Mouse (Mus musculus): ENCODE results near the gene Sdcbp2. TPM values are rescaled to one million over a fixed set of nuclear protein-coding genes. Genes with fewer than 3 reads are reported as not detected.
A peak's percentile ranks its signal among the peaks of the same experiment; 100 is the strongest.

Gene Sdcbp2
- total and polyA plus RNA-seq, 3 experiments = 0.25 TPM; not detected in 2

DNA sequence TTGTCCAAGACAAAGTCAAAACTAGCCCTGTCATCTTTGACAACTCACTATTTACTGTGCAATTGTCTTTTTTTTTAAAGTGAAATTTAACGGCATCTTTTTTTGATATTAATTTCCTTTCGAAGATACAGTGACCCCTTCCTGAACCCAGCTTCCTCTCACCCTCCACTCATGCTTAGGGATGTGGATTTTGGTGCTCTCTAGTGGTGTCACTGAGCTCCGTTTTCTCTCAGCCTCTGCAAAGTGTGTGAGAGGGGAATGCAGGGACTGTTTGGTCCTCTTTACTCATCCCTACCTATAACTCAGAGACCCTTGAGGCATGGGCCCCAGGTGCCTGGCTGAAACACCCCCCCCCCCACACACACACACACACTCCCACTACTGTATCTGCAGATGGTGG is 13.5 kb downstream of the Sdcbp2 start:
- DNase-seq (ENCODE audit: low read depth, low spot score) = no peak
- Histone ChIP-seq H3K79me2 (ENCODE audit: control insufficient read depth, insufficient read depth, low read length, poor library complexity) (no peaks in the 10 kb centered on the region), H3K9ac (ENCODE audit: control insufficient read depth, low read depth, low read length, poor library complexity, severe bottlenecking) (no peak overlapping the region), H3K27me3 (ENCODE audit: control insufficient read depth in 1 of 2, insufficient read depth in 2 of 2, low read length in 2 of 2) (no peaks in the 10 kb centered on the region), H3K4me1 (ENCODE audit: control insufficient read depth in 1 of 2, insufficient read depth in 2 of 2, low read length in 2 of 2) (no peaks in the 10 kb centered on the region; a peak in 1 of 4 replicates), H3K27ac (ENCODE audit: control insufficient read depth, low read depth, low read length) (no peak overlapping the region), H3K4me3 (ENCODE audit: control insufficient read depth in 1 of 2, insufficient read depth in 1 of 2, low read depth in 2 of 2, low read length in 2 of 2) (no peak overlapping the region), H3K36me3 (ENCODE audit: control insufficient read depth in 1 of 2, insufficient read depth in 2 of 2, low read length in 2 of 2) (no peaks in the 10 kb centered on the region), H3K9me3 (replicated peaks; ENCODE audit: insufficient read depth, low read length) (no peaks in the 10 kb centered on the region)
- TF ChIP-seq USF1 (IDR thresholded peaks at IDR 0.05; ENCODE audit: low read depth, low read length) (no peak), ZC3H11A (IDR thresholded peaks at IDR 0.05; ENCODE audit: low read depth, low read length) (no peak), MEF2A (IDR thresholded peaks at IDR 0.05; ENCODE audit: extremely low read depth, insufficient replicate concordance, low read depth, low read length, poor library complexity, severe bottlenecking) (no peak), ELF1 (IDR thresholded peaks at IDR 0.05; ENCODE audit: low read depth, low read length) (no peak), SIN3A (IDR thresholded peaks at IDR 0.05; ENCODE audit: low read length) (no peak), CTCF (IDR thresholded peaks at IDR 0.05 in 2 of 3, conservative IDR thresholded peaks at IDR 0.05 in 1 of 3; ENCODE audit: control insufficient read depth in 1 of 3, insufficient read depth in 1 of 3, low read depth in 2 of 3, low read length in 3 of 3, poor library complexity in 1 of 3, severe bottlenecking in 1 of 3) (0 out of 6 replicates have a peak, but pooled peaks of 1 of the 3 experiments have one; percentile 8), POLR2AphosphoS2 (IDR thresholded peaks at IDR 0.05; ENCODE audit: low read length) (no peak)

DNA sequence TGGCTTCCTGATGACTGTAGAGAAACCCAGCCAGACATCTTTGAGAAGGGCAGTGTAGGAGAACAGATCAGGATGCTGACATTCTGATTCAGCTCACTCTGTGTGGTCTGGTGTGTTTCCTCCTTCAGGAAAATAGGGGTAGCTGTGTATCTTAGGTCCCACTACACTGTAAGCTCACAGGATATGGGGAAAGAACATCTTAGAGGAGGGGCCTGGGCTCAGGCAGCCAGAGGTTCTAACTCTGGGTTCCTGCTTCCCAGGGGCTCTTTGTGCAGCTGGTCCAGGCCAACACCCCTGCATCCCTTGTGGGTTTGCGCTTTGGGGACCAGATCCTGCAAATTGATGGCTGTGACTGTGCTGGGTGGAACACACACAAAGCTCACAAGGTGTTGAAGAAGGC is 14.4 kb downstream of the Sdcbp2 start:
- H3K9ac ChIP-seq (ENCODE audit: control insufficient read depth, low read depth, low read length, poor library complexity, severe bottlenecking) = no peak overlapping the region
- TF ChIP-seq GABPA (IDR thresholded peaks at IDR 0.05; ENCODE audit: low read depth, low read length) (no peak), EP300 (IDR thresholded peaks at IDR 0.05; ENCODE audit: low read depth in 1 of 2, low read length in 2 of 2) (no peak), ETS1 (IDR thresholded peaks at IDR 0.05; ENCODE audit: low read depth, low read length) (no peak), MYB (IDR thresholded peaks at IDR 0.05; ENCODE audit: low read depth, low read length) (no peak), GATA1 (IDR thresholded peaks at IDR 0.05; ENCODE audit: low read depth, low read length) (no peak), ZC3H11A (IDR thresholded peaks at IDR 0.05; ENCODE audit: low read depth, low read length) (no peak), NELFE (IDR thresholded peaks at IDR 0.05; ENCODE audit: low read depth, low read length) (no peak), MAFK (IDR thresholded peaks at IDR 0.05; ENCODE audit: borderline replicate concordance, low read depth, low read length) (no peak)
- no peak overlapping the region for H3K27ac ChIP-seq (ENCODE audit: control insufficient read depth, low read depth, low read length)
- H3K4me3 ChIP-seq (ENCODE audit: control insufficient read depth in 1 of 2, insufficient read depth in 1 of 2, low read depth in 2 of 2, low read length in 2 of 2) = no peak overlapping the region
- no peaks in the 10 kb centered on the region for H3K79me2 ChIP-seq (ENCODE audit: control insufficient read depth, insufficient read depth, low read length, poor library complexity)
- no peak for DNase-seq (ENCODE audit: low read depth, low spot score)
- no peaks in the 10 kb centered on the region; a peak in 1 of 4 replicates for H3K4me1 ChIP-seq (ENCODE audit: control insufficient read depth in 1 of 2, insufficient read depth in 2 of 2, low read length in 2 of 2)
- H3K9me3 ChIP-seq (replicated peaks; ENCODE audit: insufficient read depth, low read length) = no peaks in the 10 kb centered on the region
- H3K36me3 ChIP-seq (ENCODE audit: control insufficient read depth in 1 of 2, insufficient read depth in 2 of 2, low read length in 2 of 2) = no peaks in the 10 kb centered on the region
- H3K27me3 ChIP-seq (ENCODE audit: control insufficient read depth in 1 of 2, insufficient read depth in 2 of 2, low read length in 2 of 2) = no peaks in the 10 kb centered on the region

DNA sequence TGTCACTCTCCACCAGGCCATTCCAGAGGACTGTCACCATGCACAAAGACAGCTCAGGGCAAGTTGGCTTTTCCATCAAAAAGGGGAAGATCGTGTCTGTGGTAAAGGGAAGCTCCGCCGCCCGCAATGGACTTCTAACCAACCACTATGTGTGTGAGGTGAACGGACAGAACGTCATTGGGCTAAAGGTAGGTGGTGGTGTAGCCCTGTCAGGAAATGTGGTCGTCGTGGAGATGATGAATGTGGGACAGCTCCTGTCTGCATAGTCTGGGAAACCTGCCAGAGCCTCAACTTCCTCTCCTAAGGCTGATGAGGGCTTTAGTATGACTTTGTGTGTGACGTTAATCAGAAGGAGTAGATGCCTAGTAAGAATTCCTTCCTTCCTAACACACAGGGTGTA is 14.9 kb downstream of the Sdcbp2 start:
- H3K4me1 ChIP-seq (ENCODE audit: control insufficient read depth in 1 of 2, insufficient read depth in 2 of 2, low read length in 2 of 2) = no peaks in the 10 kb centered on the region; a peak in 1 of 4 replicates
- no peaks in the 10 kb centered on the region for H3K27me3 ChIP-seq (ENCODE audit: control insufficient read depth in 1 of 2, insufficient read depth in 2 of 2, low read length in 2 of 2)
- no peaks in the 10 kb centered on the region for H3K79me2 ChIP-seq (ENCODE audit: control insufficient read depth, insufficient read depth, low read length, poor library complexity)
- no peak overlapping the region for H3K4me3 ChIP-seq (ENCODE audit: control insufficient read depth in 1 of 2, insufficient read depth in 1 of 2, low read depth in 2 of 2, low read length in 2 of 2)
- H3K27ac ChIP-seq (ENCODE audit: control insufficient read depth, low read depth, low read length) = no peak overlapping the region
- no peaks in the 10 kb centered on the region for H3K9me3 ChIP-seq (replicated peaks; ENCODE audit: insufficient read depth, low read length)
- peak; percentile 76 for DNase-seq (ENCODE audit: low read depth, low spot score)
- TF ChIP-seq HCFC1 (IDR thresholded peaks at IDR 0.05; ENCODE audit: low read depth, low read length) = no peak
- TF ChIP-seq USF2 (IDR thresholded peaks at IDR 0.05; ENCODE audit: borderline replicate concordance in 1 of 2, insufficient read depth in 1 of 2, low read depth in 1 of 2, low read length in 2 of 2) = no peak
- 0 out of 2 replicates have a peak, but pooled peaks have one; percentile 16 for TF ChIP-seq ETS1 (IDR thresholded peaks at IDR 0.05; ENCODE audit: low read depth, low read length)
- no peak for TF ChIP-seq JUND (IDR thresholded peaks at IDR 0.05; ENCODE audit: low read depth, low read length)
- H3K9ac ChIP-seq (ENCODE audit: control insufficient read depth, low read depth, low read length, poor library complexity, severe bottlenecking) = no peak overlapping the region
- no peaks in the 10 kb centered on the region for H3K36me3 ChIP-seq (ENCODE audit: control insufficient read depth in 1 of 2, insufficient read depth in 2 of 2, low read length in 2 of 2)

Data from MEL (cell line).